Mouse (Mus musculus): ENCODE measurements around the gene Tinagl1.

Gene Tinagl1
- long read RNA-seq, experiment 1, transcript Tinagl1-203 (12 exons, 1,952 nt), result major isoform, 44 of 69 reads
- long read RNA-seq, experiment 1, partial matches to known transcripts, result 16 of 69 reads
- long read RNA-seq, experiment 1, other reads (novel, unspliced or antisense), result 8 of 69 reads
- long read RNA-seq, experiment 2, transcript Tinagl1-203 (12 exons, 1,952 nt), result major isoform, 76 of 100 reads
- long read RNA-seq, experiment 2, partial matches to known transcripts, result 14 of 100 reads
- long read RNA-seq, experiment 2, other reads (novel, unspliced or antisense), result 9 of 100 reads

DNA sequence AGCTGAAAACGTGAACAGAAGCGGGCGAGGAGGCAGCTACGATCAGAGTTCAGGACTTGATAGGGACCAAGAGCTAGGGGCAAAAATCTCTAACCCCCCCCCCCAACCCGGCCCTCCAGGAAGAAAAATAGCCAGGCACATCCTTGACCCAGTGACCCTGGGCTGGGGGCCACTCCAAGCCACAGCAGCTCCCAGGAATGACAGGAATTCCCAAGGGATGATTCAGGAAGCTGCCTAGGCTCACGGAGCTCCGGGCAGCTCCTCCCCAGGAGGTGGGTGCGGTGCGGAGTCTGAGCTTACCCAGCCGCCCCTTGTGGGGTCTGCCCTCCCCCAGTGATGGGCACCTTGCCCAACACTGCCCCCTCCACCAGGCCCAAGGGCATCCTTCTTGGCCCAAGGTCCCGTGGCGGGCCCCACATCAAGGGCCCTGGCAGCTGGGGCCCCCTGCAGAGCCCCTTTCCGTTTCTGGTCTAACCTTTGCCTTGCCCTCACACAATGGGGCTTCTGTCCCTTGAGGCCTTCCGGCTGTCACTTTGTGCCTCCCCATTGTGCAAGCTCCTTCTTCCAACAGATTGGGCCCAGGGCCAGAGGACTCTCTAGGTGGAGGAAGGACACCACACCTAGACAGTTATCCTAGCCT, at the start of gene Tinagl1:
TSS of gene Tinagl1 (minus strand) at position 51 of the 640 bp plus-strand sequence.
- intact Hi-C loops (cut with DNase I), result no loop called here

DNA sequence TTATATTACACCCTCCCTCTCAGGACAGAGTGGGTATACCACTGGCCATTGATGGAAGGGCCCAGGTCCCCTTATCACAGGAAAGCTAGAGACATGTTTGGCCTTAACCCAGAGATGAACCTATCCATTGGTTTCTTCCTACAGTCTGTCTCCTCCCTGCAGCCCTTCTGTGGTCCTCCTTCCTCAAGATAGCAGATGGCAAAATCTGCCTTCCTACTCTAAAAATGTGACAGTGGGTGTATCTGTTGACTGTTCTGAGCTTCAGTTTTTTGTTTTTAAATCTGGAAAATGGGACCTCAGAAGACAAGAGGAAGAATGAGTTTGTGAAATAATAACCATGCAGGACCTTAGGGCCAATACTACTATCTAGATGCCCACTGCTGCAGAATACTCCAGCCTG, 49.1 kb upstream of the Tinagl1 start:
- intact Hi-C loops (cut with DNase I), result no loop called here

DNA sequence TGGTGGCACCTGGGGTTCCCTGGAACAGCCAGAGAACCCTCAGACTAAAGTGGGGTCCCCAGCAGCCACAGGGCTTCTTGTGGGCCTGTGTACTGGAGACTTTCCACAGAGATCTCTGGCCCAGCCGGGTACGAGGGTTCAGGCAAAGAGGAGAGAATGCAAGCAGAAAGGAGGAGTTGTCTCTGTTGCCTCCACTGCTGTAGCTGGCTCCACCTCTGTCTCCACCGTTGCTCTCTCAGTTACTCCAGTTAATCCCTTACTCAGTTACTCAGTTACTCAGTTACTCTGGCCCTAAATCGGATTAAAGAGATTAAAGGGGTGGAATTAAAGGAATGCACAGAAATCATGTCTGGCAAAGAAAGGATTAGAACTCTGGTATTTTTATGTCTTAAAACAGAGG, 47.3 kb upstream of the Tinagl1 start, which contains the start of gene Gm853:
TSS of gene Gm853 (minus strand) at position 223 of the 400 bp plus-strand sequence.
- intact Hi-C loops (cut with DNase I), result no loop called here

DNA sequence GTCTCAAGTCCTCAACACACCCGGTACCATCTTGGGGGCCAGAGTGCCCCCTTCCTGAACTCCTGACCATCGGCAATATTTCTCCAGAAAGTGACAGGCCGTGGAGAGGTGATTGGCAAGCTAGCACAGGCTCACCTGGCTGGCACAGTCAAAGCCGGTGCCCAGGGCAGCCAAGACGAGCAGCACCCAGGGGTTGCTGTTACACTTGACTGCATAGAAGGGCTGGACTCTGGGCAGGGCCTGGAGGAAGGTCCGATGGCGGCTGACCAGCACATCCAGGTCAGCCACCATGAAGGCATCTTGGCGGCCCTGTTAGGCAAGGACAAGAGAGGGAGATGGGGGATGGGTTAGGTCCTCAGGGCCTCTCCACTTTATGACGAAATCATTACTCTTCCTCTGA, 45.3 kb upstream of the Tinagl1 start:
- intact Hi-C loops (cut with DNase I), result no loop called here

DNA sequence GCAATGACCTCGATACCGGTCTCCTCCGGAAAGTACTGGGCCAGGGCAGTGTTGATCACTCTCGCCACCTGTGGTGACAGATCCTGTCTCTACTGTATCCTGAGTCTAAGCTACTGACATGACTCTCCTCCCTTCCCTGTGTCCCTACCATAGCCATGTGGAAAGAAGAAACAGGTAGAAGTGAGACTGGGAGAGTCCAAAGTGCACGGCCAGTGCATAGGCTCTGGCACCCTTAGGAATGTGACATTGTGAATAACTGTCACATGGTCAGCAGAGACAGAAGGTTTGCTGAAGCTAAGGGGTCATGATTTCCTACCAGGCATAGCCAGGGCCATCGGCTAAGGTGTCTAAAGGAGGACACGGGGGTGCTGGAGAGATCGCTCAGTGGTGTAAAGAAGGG, 40.5 kb upstream of the Tinagl1 start:
- intact Hi-C loops (cut with DNase I), result no loop called here

DNA sequence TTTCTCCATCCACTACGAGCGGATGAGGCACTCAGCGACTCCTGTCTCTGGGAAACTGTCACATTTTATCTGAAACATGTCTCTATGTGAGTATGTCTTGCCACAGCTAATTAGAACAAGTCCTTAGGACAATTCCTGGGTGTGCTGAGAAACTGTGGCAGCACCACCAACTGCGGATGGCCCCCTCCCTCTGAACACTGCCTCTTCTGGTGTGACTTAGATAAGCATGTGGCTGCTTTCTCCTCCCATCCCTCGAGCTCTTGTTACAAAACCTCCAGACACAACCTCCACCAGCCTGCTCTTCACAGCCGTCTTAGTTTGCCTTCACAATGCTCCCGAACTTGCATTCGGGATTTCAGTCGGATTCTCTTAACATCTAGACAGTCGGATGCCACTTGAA, 38.9 kb upstream of the Tinagl1 start:
- intact Hi-C loops (cut with DNase I), result no loop called here

GRCm38 (mm10) chr4:130213197-130213596, 38.3 kb upstream of the Tinagl1 start:
- intact Hi-C loops (cut with DNase I), result no loop called here

DNA sequence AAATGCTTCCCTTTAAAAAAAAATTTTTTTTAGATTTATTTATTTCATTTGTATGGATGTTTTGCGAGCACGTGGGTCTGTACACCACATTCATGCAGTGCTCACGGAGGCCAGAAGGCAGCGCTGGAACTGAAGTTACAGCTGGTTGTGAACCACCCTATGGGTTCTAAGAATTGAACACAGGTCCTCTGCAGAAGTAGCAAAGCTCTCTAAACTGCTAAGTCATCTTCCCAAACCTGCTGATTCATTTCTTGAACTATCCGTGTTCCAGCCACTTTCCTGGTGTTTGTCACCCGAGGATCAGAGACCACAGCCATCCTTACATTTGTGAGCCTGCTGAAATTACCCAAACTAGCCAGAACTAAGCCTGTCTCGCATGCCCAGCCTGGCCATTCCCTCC, 37.5 kb upstream of the Tinagl1 start:
- intact Hi-C loops (cut with DNase I), result no loop called here

DNA sequence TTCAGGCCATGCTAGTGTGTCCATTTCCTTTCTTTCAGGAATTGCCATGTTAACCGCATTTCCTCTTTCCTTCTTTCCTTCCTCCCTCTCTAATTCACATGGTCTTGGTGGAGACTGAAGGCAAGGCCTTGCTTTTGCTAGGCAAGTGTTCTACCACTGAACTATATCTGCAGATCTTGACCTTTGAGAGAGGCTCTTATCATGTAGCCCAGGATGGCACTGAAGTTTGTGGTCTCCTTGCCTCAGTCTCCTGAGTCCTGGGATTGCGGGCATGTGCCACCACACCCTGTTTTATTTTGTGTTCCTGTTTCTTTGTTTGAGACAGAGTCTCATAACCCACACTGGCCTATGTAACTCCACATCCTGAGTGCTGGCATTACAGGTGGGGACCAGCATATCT, 36.9 kb upstream of the Tinagl1 start:
- intact Hi-C loops (cut with DNase I), result no loop called here

DNA sequence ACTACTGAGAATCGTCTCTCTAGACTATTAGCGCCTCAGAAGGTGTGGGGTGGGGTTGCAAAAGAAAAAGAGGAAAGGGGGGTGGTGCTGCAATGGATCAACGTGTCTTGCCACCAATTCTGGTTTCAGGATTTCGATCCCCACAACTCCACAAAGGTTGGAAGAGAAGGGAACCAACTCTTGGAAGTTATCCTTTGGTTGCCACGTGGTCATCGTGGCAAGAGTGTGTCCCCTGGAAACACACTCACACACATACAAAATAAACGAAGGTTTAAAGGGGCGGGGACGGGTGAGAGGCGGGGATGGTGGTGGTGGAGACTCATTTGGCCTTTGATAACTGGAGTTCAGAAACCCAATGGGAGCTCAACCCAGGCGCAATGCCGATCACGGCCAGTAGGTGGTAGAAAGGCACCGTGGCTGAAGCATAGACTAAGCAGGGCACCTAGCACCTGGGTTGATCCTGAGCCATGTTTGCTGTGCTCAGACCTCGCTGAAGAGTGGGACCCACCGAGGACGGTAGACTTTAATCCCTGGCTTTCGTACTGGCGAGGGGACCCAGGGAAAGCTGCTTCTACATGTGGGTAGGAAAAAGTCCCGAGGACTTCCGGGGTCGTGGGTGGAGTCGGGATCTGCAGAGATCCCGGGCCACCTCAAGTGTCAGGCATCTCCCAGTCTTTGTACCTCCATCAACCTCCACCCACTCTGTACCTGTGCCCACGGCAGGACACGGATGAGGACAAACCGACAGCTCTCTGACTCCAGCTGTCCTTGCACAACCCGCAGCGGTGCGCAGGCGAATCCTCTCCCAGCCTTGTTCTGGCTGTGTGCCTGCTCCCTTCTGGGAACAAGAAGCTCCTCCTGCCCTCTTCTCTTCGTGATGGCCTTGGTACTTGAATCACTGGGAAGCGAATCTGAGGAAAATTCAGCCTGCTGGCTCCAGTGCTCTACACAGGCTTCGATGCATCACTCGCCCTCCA, 24.1 kb upstream of the Tinagl1 start:
- intact Hi-C loops (cut with DNase I), result loop anchor here (1.0 to 5.0 kb wide), 2 partner anchors 47 to 93 kb away; no protein-coding TSS in a partner anchor

GRCm38 (mm10) chr4:130196542-130196941, 21.6 kb upstream of the Tinagl1 start:
- intact Hi-C loops (cut with DNase I), result loop anchor here (5.0 kb wide), 1 partner anchor 96 kb away; no protein-coding TSS in a partner anchor

GRCm38 (mm10) chr4:130195924-130196323, 21.0 kb upstream of the Tinagl1 start:
- intact Hi-C loops (cut with DNase I), result loop anchor here (5.0 kb wide), 1 partner anchor 96 kb away; no protein-coding TSS in a partner anchor

- intact Hi-C loops (cut with DNase I), result no loop called here
These were observed 17.3 kb upstream of the Tinagl1 start for GRCm38 (mm10) chr4:130192266-130192665.

GRCm38 (mm10) chr4:130189606-130190005, 14.7 kb upstream of the Tinagl1 start:
- intact Hi-C loops (cut with DNase I), result loop anchor here (1.0 to 5.0 kb wide), 2 partner anchors 50 to 152 kb away; partner anchors contain the start of gene Hcrtr1

DNA sequence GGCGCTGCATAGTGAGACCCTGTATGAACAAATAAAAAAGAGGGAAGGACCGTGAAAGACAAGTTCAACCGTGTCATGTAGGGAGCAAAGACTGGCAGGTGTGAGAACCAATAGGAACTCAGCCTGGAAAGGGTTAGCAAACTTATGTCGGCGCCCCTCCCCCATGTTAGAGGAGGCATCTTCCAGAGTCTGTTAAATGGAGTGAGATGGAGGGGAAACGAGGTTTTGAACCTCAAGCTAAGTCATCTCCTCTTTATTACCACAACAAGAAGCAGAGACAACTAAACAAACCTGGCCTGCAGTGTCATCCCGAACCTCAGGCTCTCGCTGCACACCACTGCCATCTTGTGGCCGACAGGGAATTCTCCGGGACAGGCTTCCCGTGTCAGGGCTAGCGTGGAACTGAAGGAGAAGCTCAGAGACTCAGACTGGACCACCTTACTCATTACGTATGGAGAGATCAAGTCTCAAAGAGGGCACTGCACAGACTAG, 13.9 kb upstream of the Tinagl1 start:
- intact Hi-C loops (cut with DNase I), result loop anchor here (1.0 to 5.0 kb wide), 2 partner anchors 50 to 152 kb away; partner anchors contain the start of gene Hcrtr1

GRCm38 (mm10) chr4:130186891-130187290, 12.0 kb upstream of the Tinagl1 start:
- intact Hi-C loops (cut with DNase I), result loop anchor here (5.0 kb wide), 1 partner anchor 150 kb away; no protein-coding TSS in a partner anchor

GRCm38 (mm10) chr4:130186450-130186849, 11.5 kb upstream of the Tinagl1 start:
- intact Hi-C loops (cut with DNase I), result loop anchor here (5.0 kb wide), 1 partner anchor 149 kb away; no protein-coding TSS in a partner anchor

- intact Hi-C loops (cut with DNase I), result no loop called here
These were observed 9.0 kb upstream of the Tinagl1 start for GRCm38 (mm10) chr4:130183879-130184278.

- intact Hi-C loops (cut with DNase I), result no loop called here
These were observed 8.1 kb upstream of the Tinagl1 start for GRCm38 (mm10) chr4:130183023-130183422.

DNA sequence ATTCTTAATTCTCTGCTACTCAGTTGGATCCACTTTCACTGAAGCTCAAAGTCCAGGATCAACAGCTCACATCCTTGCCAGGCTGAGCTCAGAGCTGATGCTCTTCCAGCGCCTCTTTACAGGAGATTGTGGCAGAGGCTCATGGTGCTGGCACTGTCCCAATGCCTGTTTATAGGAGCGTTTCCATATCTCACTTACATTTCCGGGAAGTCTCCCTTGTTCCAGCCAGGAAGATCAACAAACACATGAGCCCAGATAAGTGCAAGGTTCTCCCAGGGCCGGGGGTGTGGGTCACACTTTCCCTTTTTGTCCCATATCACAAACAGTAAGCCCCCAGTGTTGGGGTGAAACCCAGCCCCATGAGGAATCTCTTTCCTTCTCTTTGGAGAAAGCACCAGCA, 7.0 kb upstream of the Tinagl1 start:
- intact Hi-C loops (cut with DNase I), result no loop called here
